Mouse (Mus musculus) liver, adult 2 months (tissue): Measurements from ENCODE around the gene Nubpl. TPM values are rescaled to one million over a fixed set of nuclear protein-coding genes. Genes with fewer than 3 reads are reported as not detected.

Experiments used
- DNase-seq: peaks from one replicate; pipeline ENCODE4 v3.0.0-alpha.2; 2011; ENCODE audit warnings: low read depth, low spot score; ENCODE audit errors: extremely low read depth
- H3K27ac ChIP-seq: fragments of 200-500 bp; replicated peaks from 2 replicates; pipeline ENCODE4 v1.5.1; 2012; ENCODE audit warnings: low read depth, mild to moderate bottlenecking, control low read depth, inconsistent platforms, low read length; ENCODE audit not compliant: insufficient read depth
- H3K27me3 ChIP-seq: fragments of 200-500 bp; 2 replicates; pipeline ENCODE4 v1.6.1; 2012; ENCODE audit warnings: mild to moderate bottlenecking, moderate library complexity, low read length, inconsistent platforms; ENCODE audit not compliant: control insufficient read depth, insufficient read depth
- H3K36me3 ChIP-seq: fragments of 200-500 bp; 2 replicates; pipeline ENCODE4 v1.6.1; 2012; ENCODE audit warnings: low read length, inconsistent platforms; ENCODE audit not compliant: control insufficient read depth, insufficient read depth
- H3K4me1 ChIP-seq: fragments of 200-500 bp; 2 replicates; pipeline ENCODE4 v1.6.1; 2011; ENCODE audit warnings: low read length; ENCODE audit not compliant: control insufficient read depth, insufficient read depth
- H3K4me3 ChIP-seq: fragments of 200-500 bp; 2 replicates; pipeline ENCODE4 v1.5.1; 2011; ENCODE audit warnings: low read depth, mild to moderate bottlenecking, control low read depth, low read length, moderate library complexity; ENCODE audit not compliant: insufficient read depth
- H3K79me2 ChIP-seq: fragments of 200-500 bp; 2 replicates; pipeline ENCODE4 v1.6.1; 2012; ENCODE audit warnings: inconsistent platforms, mild to moderate bottlenecking, low read length, moderate library complexity; ENCODE audit not compliant: control insufficient read depth, insufficient read depth
- H3K9ac ChIP-seq: fragments of 200-500 bp; 2 replicates; pipeline ENCODE4 v1.6.1; 2012; ENCODE audit warnings: low read depth, mild to moderate bottlenecking, control low read depth, inconsistent platforms, low read length
- CTCF ChIP-seq: fragments of 200-500 bp; IDR thresholded peaks from 2 replicates; pipeline ENCODE4 v1.5.1; 2011; ENCODE audit warnings: low read depth, low read length, control low read depth
- POLR2A ChIP-seq: fragments of 200-500 bp; IDR thresholded peaks from 2 replicates; pipeline ENCODE4 v1.6.1; 2011; ENCODE audit warnings: low read length, control low read depth; ENCODE audit not compliant: insufficient read depth; ENCODE audit errors: extremely low read depth
- WGBS: fragments of 180-500 bp; shearing (Covaris S2); methylation state at CpG from one replicate; pipeline ENCODE4 v1.1.7; 2018; 5-methylcytosine and 5-hydroxymethylcytosine counted together
- polyA plus RNA-seq: library from polyadenylated mRNA; depleted of rRNA; stranded (reverse); fragments of >200 nt; gene quantifications from 2 replicates; pipeline ENCODE4 v1.2.3, GENCODE M21; 2012
- total RNA-seq: library from RNA; depleted of rRNA; stranded (reverse); fragments of >200 nt; gene quantifications from 2 replicates; pipeline ENCODE4 v1.2.3, GENCODE M21; 2014

Gene Nubpl
- total and polyA plus RNA-seq, 2 experiments: 7.7 to 8.2 TPM

GRCm38 (mm10) chr12:52129072-52129471, 31.5 kb downstream of the Nubpl start:
- no peaks in the 10 kb centered on the region for H3K27me3 ChIP-seq
- no peak overlapping the region for H3K9ac ChIP-seq
- H3K79me2 ChIP-seq: no peaks in the 10 kb centered on the region
- no peak overlapping the region for H3K4me3 ChIP-seq
- no peak for DNase-seq
- no peak overlapping the region for H3K27ac ChIP-seq
- no peaks in the 10 kb centered on the region for H3K4me1 ChIP-seq
- TF ChIP-seq CTCF (no peak), POLR2A (no peak)
- 97% methylated on average over 3 of the region's 3 CpGs for WGBS
- no peaks in the 10 kb centered on the region for H3K36me3 ChIP-seq

- no peaks in the 10 kb centered on the region for H3K4me1 ChIP-seq
- no peaks in the 10 kb centered on the region for H3K79me2 ChIP-seq
- H3K9ac ChIP-seq: no peak overlapping the region
- H3K27ac ChIP-seq: no peak overlapping the region
- H3K27me3 ChIP-seq: no peaks in the 10 kb centered on the region
- 68% methylated on average over 10 of the region's 10 CpGs for WGBS
- DNase-seq: no peak
- H3K36me3 ChIP-seq: no peaks in the 10 kb centered on the region
- TF ChIP-seq POLR2A: no peak
- TF ChIP-seq CTCF: no peak
- H3K4me3 ChIP-seq: no peak overlapping the region
These were observed 34.7 kb downstream of the Nubpl start for GRCm38 (mm10) chr12:52132256-52132655.

- 96% methylated on average over 4 of the region's 4 CpGs for WGBS
- Histone ChIP-seq H3K36me3 (no peaks in the 10 kb centered on the region), H3K79me2 (no peaks in the 10 kb centered on the region), H3K27ac (no peak overlapping the region), H3K9ac (no peak overlapping the region), H3K4me3 (no peak overlapping the region), H3K27me3 (no peaks in the 10 kb centered on the region), H3K4me1 (no peaks in the 10 kb centered on the region)
- no peak for DNase-seq
- TF ChIP-seq CTCF (no peak), POLR2A (no peak)
These were observed 40.8 kb downstream of the Nubpl start for GRCm38 (mm10) chr12:52138296-52138695.

DNA sequence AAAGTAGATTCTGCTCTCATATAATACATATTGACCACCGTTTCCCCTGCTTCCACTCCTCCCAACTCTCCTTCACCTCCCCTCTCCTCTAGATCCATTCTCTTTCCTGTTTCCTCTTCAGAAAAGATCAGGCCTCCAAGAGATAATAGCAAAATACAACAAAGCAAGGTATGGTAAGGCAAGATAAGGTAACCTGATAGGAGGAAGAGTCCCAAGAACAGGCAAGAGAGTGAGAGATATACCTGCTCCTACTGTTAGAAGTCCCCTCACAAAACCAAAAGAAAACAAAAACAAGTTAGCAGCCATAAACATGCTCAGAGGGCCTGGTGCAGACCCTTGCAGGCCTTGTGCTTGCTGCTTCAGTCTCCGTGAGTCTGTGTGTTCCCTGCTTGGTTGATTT, 49.1 kb downstream of the Nubpl start:
- no peak overlapping the region for H3K9ac ChIP-seq
- H3K4me3 ChIP-seq: no peak overlapping the region
- H3K27me3 ChIP-seq: no peaks in the 10 kb centered on the region
- 91% methylated on average over 2 of the region's 2 CpGs for WGBS
- no peak overlapping the region for H3K27ac ChIP-seq
- no peak for DNase-seq
- TF ChIP-seq CTCF: no peak
- no peak for TF ChIP-seq POLR2A
- H3K36me3 ChIP-seq: no peaks in the 10 kb centered on the region
- H3K4me1 ChIP-seq: no peaks in the 10 kb centered on the region
- no peaks in the 10 kb centered on the region for H3K79me2 ChIP-seq

DNA sequence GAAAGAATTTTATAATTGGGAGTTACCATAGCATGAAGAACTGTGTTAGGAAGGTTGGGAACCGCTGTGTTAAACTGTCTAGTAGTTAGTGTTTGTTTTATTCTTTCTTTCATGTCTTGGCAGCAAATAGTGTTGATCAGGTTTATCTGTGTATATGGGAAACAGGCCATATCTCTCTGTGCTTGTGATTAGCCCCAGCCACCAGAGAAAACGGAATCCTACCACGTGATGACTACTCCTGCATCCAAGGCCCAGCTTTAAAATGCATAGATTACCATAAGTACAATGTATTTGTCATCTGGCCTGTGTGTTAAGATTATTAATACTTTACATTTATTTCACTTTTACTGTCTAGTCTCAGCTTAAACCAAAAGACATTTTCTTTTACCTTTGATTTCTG, 51.9 kb downstream of the Nubpl start:
- TF ChIP-seq CTCF (no peak), POLR2A (no peak)
- Histone ChIP-seq H3K9ac (no peak overlapping the region), H3K27ac (no peak overlapping the region), H3K4me3 (no peak overlapping the region), H3K79me2 (no peaks in the 10 kb centered on the region), H3K27me3 (no peaks in the 10 kb centered on the region), H3K4me1 (no peaks in the 10 kb centered on the region), H3K36me3 (no peaks in the 10 kb centered on the region)
- 12% methylated on average over 3 of the region's 3 CpGs for WGBS
- peak; percentile 66 for DNase-seq

DNA sequence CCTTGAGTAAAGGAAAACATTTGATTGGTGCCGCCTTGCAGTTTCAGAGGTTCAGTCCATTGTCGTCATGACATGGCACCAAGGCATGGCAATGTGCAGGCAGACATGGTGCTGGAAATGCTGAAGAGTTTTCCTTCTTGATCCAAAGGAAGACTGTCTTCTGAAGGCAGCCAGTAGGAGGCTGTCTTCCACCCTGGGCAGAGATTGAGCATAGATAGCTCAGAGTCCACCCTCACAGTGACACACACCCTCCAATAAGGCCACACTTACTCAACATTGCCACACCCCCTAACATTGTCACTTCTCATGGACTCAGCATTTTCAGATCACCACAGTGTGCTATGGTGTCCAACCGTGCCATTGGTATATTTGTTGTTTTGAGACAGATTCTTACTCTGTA, 54.5 kb downstream of the Nubpl start:
- Histone ChIP-seq H3K4me3 (no peak overlapping the region), H3K27me3 (no peaks in the 10 kb centered on the region), H3K79me2 (no peaks in the 10 kb centered on the region), H3K4me1 (no peaks in the 10 kb centered on the region), H3K36me3 (no peaks in the 10 kb centered on the region), H3K9ac (no peak overlapping the region), H3K27ac (no peak overlapping the region)
- no peak for DNase-seq
- WGBS: 92% methylated on average over 3 of the region's 3 CpGs
- TF ChIP-seq POLR2A: no peak
- no peak for TF ChIP-seq CTCF
